Mouse (Mus musculus): Measurements from ENCODE around the gene Gm21976. TPM values are rescaled to one million over a fixed set of nuclear protein-coding genes. Genes with fewer than 3 reads are reported as not detected.

Gene Gm21976
- polyA plus RNA-seq, 1 experiment from 2014 or later = not detected

GRCm38 (mm10) chr13:98332106-98332505, 52.4 kb downstream of the Gm21976 start:
- ATAC-seq (ENCODE audit: low FRiP score, low read depth) = no peak
- 49% methylated on average over 2 of the region's 2 CpGs for WGBS
- Histone ChIP-seq H3K4me2 (no peak overlapping the region), H3K36me3 (no peaks in the 10 kb centered on the region), H3K9me3 (no peaks in the 10 kb centered on the region), H3K27ac (replicated peaks) (no peak overlapping the region), H3K4me1 (replicated peaks) (no peaks in the 10 kb centered on the region), H3K9ac (no peak overlapping the region), H3K27me3 (no peaks in the 10 kb centered on the region), H3K4me3 (no peak overlapping the region)

- ATAC-seq (ENCODE audit: low FRiP score, low read depth) = no peak
These were observed 56.5 kb downstream of the Gm21976 start for GRCm38 (mm10) chr13:98336205-98336604.

GRCm38 (mm10) chr13:98340506-98340905, 60.8 kb downstream of the Gm21976 start:
- ATAC-seq (ENCODE audit: low FRiP score, low read depth) = no peak
- H3K27me3 ChIP-seq = peaks cover 3% of the 10 kb centered on the region; the same call in 1 of the 2 replicates
- no peak overlapping the region for H3K4me3 ChIP-seq
- no peaks in the 10 kb centered on the region for H3K4me1 ChIP-seq (replicated peaks)
- 83% methylated on average over 5 of the region's 5 CpGs for WGBS
- no peaks in the 10 kb centered on the region for H3K36me3 ChIP-seq
- no peaks in the 10 kb centered on the region for H3K9me3 ChIP-seq
- no peak overlapping the region for H3K9ac ChIP-seq
- no peak overlapping the region for H3K4me2 ChIP-seq
- H3K27ac ChIP-seq (replicated peaks) = no peak overlapping the region

More at GRCm38 (mm10) chr13:98336205-98336604, 56.5 kb downstream of the Gm21976 start:
- Histone ChIP-seq H3K4me2 (no peak overlapping the region), H3K36me3 (no peaks in the 10 kb centered on the region), H3K4me3 (no peak overlapping the region), H3K9me3 (no peaks in the 10 kb centered on the region), H3K27ac (replicated peaks) (no peak overlapping the region), H3K27me3 (no peaks in the 10 kb centered on the region), H3K9ac (no peak overlapping the region), H3K4me1 (replicated peaks) (no peaks in the 10 kb centered on the region)
- WGBS = 91% methylated on average over 1 of the region's 1 CpGs

GRCm38 (mm10) chr13:98349491-98349890, 69.8 kb downstream of the Gm21976 start:
- WGBS = 69% methylated on average over 4 of the region's 4 CpGs
- no peaks in the 10 kb centered on the region for H3K9me3 ChIP-seq
- no peak overlapping the region for H3K9ac ChIP-seq
- peaks cover 66% of the 10 kb centered on the region for H3K27me3 ChIP-seq
- H3K36me3 ChIP-seq = no peaks in the 10 kb centered on the region
- ATAC-seq (ENCODE audit: low FRiP score, low read depth) = no peak
- no peak overlapping the region for H3K4me3 ChIP-seq
- no peak overlapping the region for H3K27ac ChIP-seq (replicated peaks)
- H3K4me2 ChIP-seq = no peak overlapping the region
- H3K4me1 ChIP-seq (replicated peaks) = peaks cover 9% of the 10 kb centered on the region

- WGBS = 11% methylated on average over 8 of the region's 8 CpGs
These were observed 71.8 kb downstream of the Gm21976 start for GRCm38 (mm10) chr13:98351527-98351926.

GRCm38 (mm10) chr13:98352381-98352975, 72.8 kb downstream of the Gm21976 start:
- H3K9ac ChIP-seq = no peak overlapping the region
- H3K4me3 ChIP-seq = no peak overlapping the region
- H3K4me1 ChIP-seq (replicated peaks) = peaks cover 21% of the 10 kb centered on the region
- WGBS = 13% methylated on average over 14 of the region's 14 CpGs
- no peaks in the 10 kb centered on the region for H3K9me3 ChIP-seq
- no peak for ATAC-seq (ENCODE audit: low FRiP score, low read depth)
- H3K27ac ChIP-seq (replicated peaks) = no peak overlapping the region
- no peak overlapping the region for H3K4me2 ChIP-seq
- H3K36me3 ChIP-seq = no peaks in the 10 kb centered on the region
- peaks cover 79% of the 10 kb centered on the region for H3K27me3 ChIP-seq

More at GRCm38 (mm10) chr13:98351527-98351926, 71.8 kb downstream of the Gm21976 start:
- peaks cover 76% of the 10 kb centered on the region for H3K27me3 ChIP-seq
- no peak overlapping the region for H3K27ac ChIP-seq (replicated peaks)
- no peak overlapping the region for H3K4me2 ChIP-seq
- H3K36me3 ChIP-seq = no peaks in the 10 kb centered on the region
- H3K4me3 ChIP-seq = no peak overlapping the region
- H3K4me1 ChIP-seq (replicated peaks) = peaks cover 21% of the 10 kb centered on the region
- no peak overlapping the region for H3K9ac ChIP-seq
- no peaks in the 10 kb centered on the region for H3K9me3 ChIP-seq
- ATAC-seq (ENCODE audit: low FRiP score, low read depth) = no peak

- H3K9ac ChIP-seq = no peak overlapping the region
- ATAC-seq (ENCODE audit: low FRiP score, low read depth) = 0 out of 2 replicates have a peak, but pooled peaks have one; percentile 24
- no peaks in the 10 kb centered on the region for H3K36me3 ChIP-seq
- H3K9me3 ChIP-seq = no peaks in the 10 kb centered on the region
- peaks cover 21% of the 10 kb centered on the region for H3K4me1 ChIP-seq (replicated peaks)
- H3K4me3 ChIP-seq = peak overlapping the region; percentile 35
- H3K4me2 ChIP-seq = peak overlapping the region; percentile 52
- under 1% methylated on average over 13 of the region's 13 CpGs for WGBS
- no peak overlapping the region for H3K27ac ChIP-seq (replicated peaks)
- peaks cover 85% of the 10 kb centered on the region for H3K27me3 ChIP-seq
These were observed 74.0 kb downstream of the Gm21976 start for GRCm38 (mm10) chr13:98353709-98354089.

GRCm38 (mm10) chr13:98354090-98354801, 74.6 kb downstream of the Gm21976 start, which contains the start of gene Foxd1:
TSS of gene Foxd1 (plus strand) at chr13:98354242.
- Histone ChIP-seq H3K9ac (no peak within 1 kb of the TSS), H3K27me3 (peaks cover 85% of the 10 kb centered on the region), H3K9me3 (no peaks in the 10 kb centered on the region), H3K27ac (replicated peaks) (0 out of 2 replicates have a peak within 1 kb of the TSS, but pooled peaks have one; percentile 13), H3K36me3 (no peaks in the 10 kb centered on the region), H3K4me2 (peak within 1 kb of the TSS; percentile 52), H3K4me3 (peak within 1 kb of the TSS; percentile 35), H3K4me1 (replicated peaks) (peaks cover 21% of the 10 kb centered on the region)
- ATAC-seq (ENCODE audit: low FRiP score, low read depth) = peak; percentile 82
- under 1% methylated on average over 60 of the region's 76 CpGs for WGBS

- Histone ChIP-seq H3K9me3 (no peaks in the 10 kb centered on the region), H3K9ac (no peak overlapping the region), H3K27ac (replicated peaks) (no peak overlapping the region), H3K27me3 (peaks cover 84% of the 10 kb centered on the region), H3K4me2 (peak overlapping the region; percentile 52), H3K4me3 (peak overlapping the region; percentile 35), H3K36me3 (no peaks in the 10 kb centered on the region), H3K4me1 (replicated peaks) (peaks cover 21% of the 10 kb centered on the region)
- WGBS = under 1% methylated on average over 98 of the region's 102 CpGs
- 0 out of 2 replicates have a peak, but pooled peaks have one; percentile 39 for ATAC-seq (ENCODE audit: low FRiP score, low read depth)
These were observed 75.3 kb downstream of the Gm21976 start for GRCm38 (mm10) chr13:98354871-98355558.

GRCm38 (mm10) chr13:98355559-98356111, 75.9 kb downstream of the Gm21976 start:
- peak overlapping the region; percentile 52 for H3K4me2 ChIP-seq

GRCm38 (mm10) chr13:98356176-98356972, 76.7 kb downstream of the Gm21976 start:
- Histone ChIP-seq H3K9me3 (no peaks in the 10 kb centered on the region), H3K4me3 (peak overlapping the region; percentile 35), H3K27ac (replicated peaks) (no peak overlapping the region), H3K4me2 (no peak overlapping the region), H3K4me1 (replicated peaks) (peaks cover 21% of the 10 kb centered on the region), H3K36me3 (no peaks in the 10 kb centered on the region), H3K9ac (no peak overlapping the region), H3K27me3 (peaks cover 84% of the 10 kb centered on the region)
- ATAC-seq (ENCODE audit: low FRiP score, low read depth) = no peak
- WGBS = 4% methylated on average over 9 of the region's 9 CpGs

More at GRCm38 (mm10) chr13:98355559-98356111, 75.9 kb downstream of the Gm21976 start:
- WGBS = under 1% methylated on average over 50 of the region's 81 CpGs
- H3K4me1 ChIP-seq (replicated peaks) = peaks cover 21% of the 10 kb centered on the region
- no peak overlapping the region for H3K9ac ChIP-seq
- ATAC-seq (ENCODE audit: low FRiP score, low read depth) = no peak
- no peaks in the 10 kb centered on the region for H3K9me3 ChIP-seq
- H3K27me3 ChIP-seq = peaks cover 84% of the 10 kb centered on the region
- no peak overlapping the region for H3K27ac ChIP-seq (replicated peaks)
- H3K36me3 ChIP-seq = no peaks in the 10 kb centered on the region
- peak overlapping the region; percentile 35 for H3K4me3 ChIP-seq
